Mouse (Mus musculus) testis, adult 2 months (tissue): Measurements from ENCODE around the gene Rnf126.

Experiments used
- CTCF ChIP-seq: fragments of 200-500 bp; IDR thresholded peaks from 2 replicates; pipeline ENCODE4 v1.5.1; 2012; ENCODE audit warnings: low read depth, mild to moderate bottlenecking, inconsistent platforms, low read length, moderate library complexity; ENCODE audit not compliant: control insufficient read depth, insufficient read depth, insufficient replicate concordance
- POLR2A ChIP-seq: fragments of 200-500 bp; IDR thresholded peaks from 2 replicates; pipeline ENCODE4 v1.6.1; 2012; ENCODE audit warnings: low read depth, mild to moderate bottlenecking, inconsistent platforms, low read length, moderate library complexity; ENCODE audit not compliant: control insufficient read depth

GRCm38 (mm10) chr10:79740863-79741262 is 25.9 kb downstream of the Rnf126 start:
- TF ChIP-seq CTCF (0 out of 2 replicates have a peak, but pooled peaks have one; percentile 4), POLR2A (no peak)
